Mouse (Mus musculus): ENCODE data around the gene Vps54. TPM values are rescaled to one million over a fixed set of nuclear protein-coding genes. Genes with fewer than 3 reads are reported as not detected.

The Vps54 gene
- polyA plus RNA-seq, 1 experiment from 2014 or later, result 14.9 TPM

DNA sequence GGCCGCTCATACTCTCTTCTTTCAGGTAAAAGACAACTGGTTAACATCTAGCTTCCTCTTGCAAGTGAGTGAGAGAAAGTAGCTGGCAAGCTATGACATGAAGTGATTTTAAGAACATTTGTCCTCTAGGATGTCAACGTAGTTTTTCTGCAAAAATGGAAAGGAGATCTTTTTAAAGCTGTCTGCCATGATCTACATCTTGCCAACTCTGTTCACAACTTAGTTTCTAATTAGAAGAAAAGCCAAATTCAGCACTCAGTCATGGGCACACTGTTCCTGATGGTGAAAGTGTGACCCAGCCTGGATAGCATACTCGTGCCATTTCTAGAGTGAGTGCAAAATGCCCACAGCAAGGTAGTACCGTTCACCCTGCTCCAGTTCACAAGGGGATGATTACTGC lies 100.0 kb downstream of the Vps54 start:
- DNase-seq (ENCODE audit: low spot score) (no peak), ATAC-seq (ENCODE audit: low FRiP score) (no peak)
- no peak overlapping the region for H3K9ac ChIP-seq
- H3K4me1 ChIP-seq (replicated peaks; ENCODE audit: control insufficient read depth, insufficient read depth, low read length), result no peaks in the 10 kb centered on the region
- H3K36me3 ChIP-seq (replicated peaks; ENCODE audit: control insufficient read depth, insufficient read depth), result peaks cover 18% of the 10 kb centered on the region
- H3K27ac ChIP-seq, result no peak overlapping the region
- H3K4me2 ChIP-seq (replicated peaks), result no peak overlapping the region
- H3K9me3 ChIP-seq (ENCODE audit: control insufficient read depth, low read length), result no peaks in the 10 kb centered on the region
- 96% methylated on average over 4 of the region's 4 CpGs for WGBS
- H3K4me3 ChIP-seq (replicated peaks; ENCODE audit: low read length), result no peak overlapping the region
- H3K27me3 ChIP-seq (ENCODE audit: control insufficient read depth, insufficient read depth, low read length), result no peaks in the 10 kb centered on the region

GRCm38 (mm10) chr11:21343490-21343889 lies 104.4 kb downstream of the Vps54 start:
- 99% methylated on average over 5 of the region's 5 CpGs for whole genome bisulfite sequencing
- no peak for DNase-seq (ENCODE audit: low spot score)
- no peak overlapping the region for H3K9ac ChIP-seq
- H3K4me1 ChIP-seq (replicated peaks; ENCODE audit: control insufficient read depth, insufficient read depth, low read length), result no peaks in the 10 kb centered on the region
- H3K27me3 ChIP-seq (ENCODE audit: control insufficient read depth, insufficient read depth, low read length), result no peaks in the 10 kb centered on the region
- H3K4me3 ChIP-seq (replicated peaks; ENCODE audit: low read length), result no peak overlapping the region
- no peak overlapping the region for H3K4me2 ChIP-seq (replicated peaks)
- no peak for ATAC-seq (ENCODE audit: low FRiP score)
- no peak overlapping the region for H3K27ac ChIP-seq
- H3K9me3 ChIP-seq (ENCODE audit: control insufficient read depth, low read length), result no peaks in the 10 kb centered on the region
- H3K36me3 ChIP-seq (replicated peaks; ENCODE audit: control insufficient read depth, insufficient read depth), result peaks cover 33% of the 10 kb centered on the region

DNA sequence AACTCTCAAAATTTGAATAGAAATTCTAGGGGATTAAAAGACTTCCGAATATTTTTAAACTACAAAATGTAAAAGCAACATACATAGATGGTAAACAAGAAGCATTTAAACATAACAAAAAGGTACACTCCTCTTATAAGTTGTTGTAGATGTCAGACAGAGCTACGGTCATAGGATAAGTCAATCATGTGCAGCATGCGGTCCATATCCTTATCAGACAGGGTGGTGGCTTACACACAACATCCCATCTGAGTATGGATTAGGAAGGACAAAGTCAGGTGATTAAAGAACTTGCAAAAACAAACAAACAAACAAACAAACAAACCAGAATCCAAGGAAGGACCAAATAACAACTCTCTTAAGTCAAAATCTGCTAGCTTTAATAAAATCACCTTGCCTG lies 106.9 kb downstream of the Vps54 start:
- DNase-seq (ENCODE audit: low spot score), result no peak
- H3K4me1 ChIP-seq (replicated peaks; ENCODE audit: control insufficient read depth, insufficient read depth, low read length), result no peaks in the 10 kb centered on the region
- no peaks in the 10 kb centered on the region for H3K27me3 ChIP-seq (ENCODE audit: control insufficient read depth, insufficient read depth, low read length)
- H3K27ac ChIP-seq, result no peak overlapping the region
- H3K4me3 ChIP-seq (replicated peaks; ENCODE audit: low read length), result no peak overlapping the region
- no peak overlapping the region for H3K9ac ChIP-seq
- WGBS, result 95% methylated on average over 3 of the region's 3 CpGs
- ATAC-seq (ENCODE audit: low FRiP score), result no peak
- no peaks in the 10 kb centered on the region for H3K9me3 ChIP-seq (ENCODE audit: control insufficient read depth, low read length)
- H3K36me3 ChIP-seq (replicated peaks; ENCODE audit: control insufficient read depth, insufficient read depth), result peaks cover 39% of the 10 kb centered on the region
- no peak overlapping the region for H3K4me2 ChIP-seq (replicated peaks)

DNA sequence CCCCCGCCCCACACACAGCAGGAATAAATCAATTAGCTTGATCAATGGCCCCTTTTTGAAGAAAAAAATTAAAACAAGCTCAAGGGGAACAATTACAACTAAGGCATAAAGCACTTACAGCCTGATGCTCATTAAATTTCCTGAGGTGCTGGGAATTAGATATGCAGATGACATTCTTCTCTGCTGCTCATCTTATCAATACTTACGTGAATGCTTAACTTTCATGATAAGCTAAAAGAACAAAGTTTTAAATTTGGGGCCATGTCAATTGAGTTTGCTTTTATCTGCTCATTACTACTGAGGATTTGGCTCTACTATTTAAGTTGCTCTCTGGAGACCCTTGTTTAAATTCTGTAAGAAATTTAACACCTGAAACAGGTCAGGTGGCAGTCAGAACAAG lies 109.8 kb downstream of the Vps54 start:
- ATAC-seq (ENCODE audit: low FRiP score) (no peak), DNase-seq (ENCODE audit: low spot score) (no peak)
- Histone ChIP-seq H3K4me1 (replicated peaks; ENCODE audit: control insufficient read depth, insufficient read depth, low read length) (no peaks in the 10 kb centered on the region), H3K9ac (no peak overlapping the region), H3K4me3 (replicated peaks; ENCODE audit: low read length) (no peak overlapping the region), H3K9me3 (ENCODE audit: control insufficient read depth, low read length) (no peaks in the 10 kb centered on the region), H3K4me2 (replicated peaks) (no peak overlapping the region), H3K27me3 (ENCODE audit: control insufficient read depth, insufficient read depth, low read length) (no peaks in the 10 kb centered on the region), H3K36me3 (replicated peaks; ENCODE audit: control insufficient read depth, insufficient read depth) (peaks cover 42% of the 10 kb centered on the region), H3K27ac (no peak overlapping the region)
- WGBS, result 84% methylated on average over 2 of the region's 2 CpGs

DNA sequence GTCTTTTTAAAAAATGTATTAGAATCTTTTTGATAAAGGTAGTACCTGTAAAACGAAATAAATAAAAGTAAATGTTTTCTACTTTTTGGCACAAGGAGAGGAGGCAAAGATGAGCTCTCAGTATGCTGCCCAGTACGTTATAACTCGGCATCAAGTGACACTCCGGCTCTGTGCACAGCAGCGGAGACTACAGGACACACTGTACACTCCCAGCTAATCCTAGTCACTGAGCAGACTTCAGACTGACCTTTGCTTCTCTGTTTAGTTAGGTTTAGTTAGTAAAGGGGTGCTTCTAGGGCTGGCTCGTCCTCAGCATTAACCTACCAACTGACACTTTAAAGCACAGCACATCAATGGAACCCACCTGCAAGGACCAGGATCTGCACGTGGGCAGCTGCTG lies 112.2 kb downstream of the Vps54 start:
- Histone ChIP-seq H3K27me3 (ENCODE audit: control insufficient read depth, insufficient read depth, low read length) (no peaks in the 10 kb centered on the region), H3K27ac (no peak overlapping the region), H3K9ac (no peak overlapping the region), H3K4me3 (replicated peaks; ENCODE audit: low read length) (no peak overlapping the region), H3K9me3 (ENCODE audit: control insufficient read depth, low read length) (no peaks in the 10 kb centered on the region), H3K4me1 (replicated peaks; ENCODE audit: control insufficient read depth, insufficient read depth, low read length) (no peaks in the 10 kb centered on the region), H3K4me2 (replicated peaks) (no peak overlapping the region), H3K36me3 (replicated peaks; ENCODE audit: control insufficient read depth, insufficient read depth) (peaks cover 37% of the 10 kb centered on the region)
- 92% methylated on average over 7 of the region's 7 CpGs for WGBS
- ATAC-seq (ENCODE audit: low FRiP score), result no peak
- no peak for DNase-seq (ENCODE audit: low spot score)

DNA sequence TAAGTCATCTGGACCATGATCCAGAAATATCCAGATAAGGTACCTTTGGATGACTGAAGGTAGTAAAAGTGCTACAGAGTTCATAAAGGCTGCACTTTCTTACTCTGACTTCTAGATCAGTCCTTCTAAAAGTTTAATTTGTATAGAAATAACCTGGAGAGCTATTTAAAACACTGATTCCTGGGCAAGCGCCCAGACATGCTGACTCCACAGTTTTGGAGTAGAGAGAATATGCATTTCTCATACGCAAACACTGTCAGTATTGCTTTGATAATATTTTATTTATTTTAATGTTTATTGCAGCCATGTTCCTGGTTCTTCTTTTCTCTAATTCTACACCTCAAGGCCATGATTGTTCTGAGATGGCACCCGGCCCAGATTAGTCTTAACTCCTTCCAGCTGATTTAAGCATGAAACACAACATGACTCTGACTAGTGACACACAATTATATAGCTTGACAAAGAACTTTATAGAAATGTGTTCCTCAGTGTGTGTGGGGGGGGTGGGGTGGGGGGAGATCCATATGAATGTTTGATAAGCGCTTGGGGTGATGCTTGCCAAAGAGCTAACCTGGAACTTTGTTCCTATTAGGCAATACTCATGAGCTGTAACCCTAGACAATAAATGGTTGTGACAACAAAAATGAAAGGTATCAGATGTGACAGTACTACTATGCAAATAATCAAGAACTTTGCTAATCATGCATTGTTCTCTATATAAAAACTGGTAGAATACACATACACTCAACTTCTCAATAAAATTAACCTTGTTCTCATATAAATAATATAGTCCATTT lies 124.3 kb downstream of the Vps54 start:
- H3K27ac ChIP-seq, result no peak overlapping the region
- ATAC-seq (ENCODE audit: low FRiP score) (no peak), DNase-seq (ENCODE audit: low spot score) (no peak)
- no peaks in the 10 kb centered on the region for H3K36me3 ChIP-seq (replicated peaks; ENCODE audit: control insufficient read depth, insufficient read depth)
- H3K9me3 ChIP-seq (ENCODE audit: control insufficient read depth, low read length), result no peaks in the 10 kb centered on the region
- H3K4me3 ChIP-seq (replicated peaks; ENCODE audit: low read length), result no peak overlapping the region
- no peak overlapping the region for H3K4me2 ChIP-seq (replicated peaks)
- 0 out of 2 replicates have a peak, but pooled peaks cover under 1% of the 10 kb centered on the region for H3K4me1 ChIP-seq (replicated peaks; ENCODE audit: control insufficient read depth, insufficient read depth, low read length)
- no peaks in the 10 kb centered on the region for H3K27me3 ChIP-seq (ENCODE audit: control insufficient read depth, insufficient read depth, low read length)
- WGBS, result 91% methylated on average over 4 of the region's 4 CpGs
- no peak overlapping the region for H3K9ac ChIP-seq

DNA sequence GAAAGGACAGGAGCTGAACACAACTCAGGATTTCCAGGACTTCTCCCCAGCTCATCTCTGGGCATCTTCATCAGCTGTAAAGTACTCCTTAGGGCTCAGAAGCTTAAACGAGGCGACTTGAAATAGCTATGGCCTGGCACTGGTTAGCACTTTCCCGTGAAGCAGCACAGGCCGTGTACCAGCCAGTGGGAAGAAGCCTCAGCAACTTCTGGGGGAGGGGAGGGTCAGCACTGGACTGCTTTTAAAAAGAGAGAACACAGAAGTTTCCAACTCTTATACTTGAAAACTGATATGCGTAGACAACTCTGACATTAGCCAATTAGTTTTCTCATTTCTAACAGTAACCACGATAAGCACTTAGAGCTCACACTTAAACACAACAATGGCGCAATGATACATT lies 129.4 kb downstream of the Vps54 start:
- 60% methylated on average over 7 of the region's 7 CpGs for WGBS
- Histone ChIP-seq H3K36me3 (replicated peaks; ENCODE audit: control insufficient read depth, insufficient read depth) (no peaks in the 10 kb centered on the region), H3K9ac (no peak overlapping the region), H3K9me3 (ENCODE audit: control insufficient read depth, low read length) (no peaks in the 10 kb centered on the region), H3K27ac (no peak overlapping the region), H3K27me3 (ENCODE audit: control insufficient read depth, insufficient read depth, low read length) (no peaks in the 10 kb centered on the region), H3K4me3 (replicated peaks; ENCODE audit: low read length) (peak overlapping the region; percentile 95; the same call in 1 of the 2 replicates), H3K4me2 (replicated peaks) (peak overlapping the region; percentile 65), H3K4me1 (replicated peaks; ENCODE audit: control insufficient read depth, insufficient read depth, low read length) (peaks cover 15% of the 10 kb centered on the region)
- ATAC-seq (ENCODE audit: low FRiP score) (no peak), DNase-seq (ENCODE audit: low spot score) (no peak)

DNA sequence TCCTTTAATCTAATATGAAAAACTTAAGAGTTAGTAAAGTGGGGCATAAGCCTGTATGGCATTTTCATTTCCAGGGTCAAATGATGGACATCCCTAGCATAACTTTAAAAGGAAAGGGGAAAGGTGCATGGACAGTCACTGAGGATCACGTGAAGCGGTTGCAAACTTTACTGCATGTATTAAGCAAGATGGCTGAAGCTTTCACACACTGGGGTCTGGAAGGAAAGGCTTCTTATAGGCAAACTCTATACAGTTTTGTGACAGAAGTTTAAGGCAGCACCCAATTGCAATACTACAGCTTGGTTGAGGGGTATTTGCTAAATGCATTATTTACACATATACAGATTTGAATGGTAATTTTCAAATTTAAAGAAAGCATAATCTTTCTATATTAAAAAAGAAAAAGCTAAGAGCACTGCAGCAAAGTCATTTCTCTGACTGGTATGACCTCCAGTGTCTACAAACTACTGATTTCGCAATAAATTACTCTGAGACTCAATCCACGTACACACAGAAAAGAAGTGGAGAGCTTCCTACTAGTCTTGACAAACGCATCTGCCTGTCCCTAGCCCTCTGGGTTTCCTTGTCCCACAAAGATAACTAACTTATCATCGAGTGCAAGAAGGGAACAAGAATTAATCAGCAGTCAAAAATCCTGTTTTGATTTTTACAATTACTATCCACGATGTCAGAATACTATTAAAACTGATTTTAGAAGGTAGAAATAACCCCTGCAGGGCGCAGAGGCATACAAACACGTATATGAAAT lies 130.4 kb downstream of the Vps54 start:
- Histone ChIP-seq H3K27me3 (ENCODE audit: control insufficient read depth, insufficient read depth, low read length) (no peaks in the 10 kb centered on the region), H3K4me1 (replicated peaks; ENCODE audit: control insufficient read depth, insufficient read depth, low read length) (peaks cover 15% of the 10 kb centered on the region), H3K9me3 (ENCODE audit: control insufficient read depth, low read length) (no peaks in the 10 kb centered on the region), H3K4me3 (replicated peaks; ENCODE audit: low read length) (peak overlapping the region; percentile 95), H3K36me3 (replicated peaks; ENCODE audit: control insufficient read depth, insufficient read depth) (no peaks in the 10 kb centered on the region), H3K4me2 (replicated peaks) (peak overlapping the region; percentile 65), H3K27ac (no peak overlapping the region), H3K9ac (peak overlapping the region; percentile 91)
- DNase-seq (ENCODE audit: low spot score), result no peak
- no peak for ATAC-seq (ENCODE audit: low FRiP score)
- WGBS, result 25% methylated on average over 9 of the region's 9 CpGs

DNA sequence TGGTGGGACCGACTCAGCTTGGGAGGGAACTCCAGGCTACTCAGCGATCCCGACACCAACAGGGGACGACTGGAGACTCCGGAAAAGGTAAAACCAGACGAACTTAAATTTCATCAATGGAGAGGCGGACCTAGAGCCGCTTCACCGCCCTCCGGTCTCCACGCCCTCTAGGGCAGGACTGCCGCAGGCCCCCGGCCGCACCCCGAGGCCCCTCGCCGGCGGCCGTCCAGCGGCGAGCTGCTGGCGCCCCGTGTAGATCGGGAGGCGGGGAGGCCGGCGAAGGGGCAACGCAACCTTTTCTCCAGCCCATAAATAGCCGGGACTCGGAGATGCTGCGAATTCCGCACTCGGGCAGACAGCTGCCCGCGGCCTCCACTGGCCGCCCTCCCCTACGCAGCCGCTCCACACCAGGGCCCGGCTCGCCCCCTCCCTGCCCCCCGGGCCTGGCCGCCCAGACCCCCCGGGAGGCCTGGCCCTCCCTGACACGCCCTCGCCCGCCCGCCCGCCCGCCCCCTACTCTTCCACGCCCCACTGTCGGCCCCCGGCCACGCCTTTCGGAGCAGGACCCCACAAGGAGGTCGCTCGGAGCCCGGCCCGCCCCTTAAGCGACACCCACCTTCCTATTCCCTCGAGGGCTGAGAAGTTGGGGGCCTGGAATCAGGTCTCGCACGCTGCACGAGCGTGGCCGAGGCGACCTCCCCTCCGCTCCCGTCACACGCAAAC lies 131.5 kb downstream of the Vps54 start:
- no peaks in the 10 kb centered on the region for H3K27me3 ChIP-seq (ENCODE audit: control insufficient read depth, insufficient read depth, low read length)
- H3K4me1 ChIP-seq (replicated peaks; ENCODE audit: control insufficient read depth, insufficient read depth, low read length), result peaks cover 15% of the 10 kb centered on the region
- no peaks in the 10 kb centered on the region for H3K9me3 ChIP-seq (ENCODE audit: control insufficient read depth, low read length)
- H3K36me3 ChIP-seq (replicated peaks; ENCODE audit: control insufficient read depth, insufficient read depth), result no peaks in the 10 kb centered on the region
- peak overlapping the region; percentile 91 for H3K9ac ChIP-seq
- DNase-seq (ENCODE audit: low spot score) (peak; percentile 57), ATAC-seq (ENCODE audit: low FRiP score) (peak; percentile 90)
- H3K4me2 ChIP-seq (replicated peaks), result peak overlapping the region; percentile 65
- H3K27ac ChIP-seq, result peak overlapping the region; percentile 85
- WGBS, result under 1% methylated on average over 59 of the region's 69 CpGs
- peak overlapping the region; percentile 95 for H3K4me3 ChIP-seq (replicated peaks; ENCODE audit: low read length)
